Mouse (Mus musculus) thymus, adult 2 months (tissue): Measurements from ENCODE around the gene Zdhhc13.

Experiments
- CTCF ChIP-seq: fragments of 200-500 bp; IDR thresholded peaks from 2 replicates; pipeline ENCODE4 v1.5.1; 2012; ENCODE audit warnings: mild to moderate bottlenecking, control low read depth, low read length, moderate library complexity, borderline replicate concordance; ENCODE audit not compliant: control insufficient read depth, poor library complexity, insufficient read depth; ENCODE audit errors: extremely low read depth
- POLR2A ChIP-seq: fragments of 200-500 bp; IDR thresholded peaks from 2 replicates; pipeline ENCODE4 v1.6.1; 2012; ENCODE audit warnings: mild to moderate bottlenecking, low read length, control low read depth, moderate library complexity; ENCODE audit not compliant: control insufficient read depth, poor library complexity, insufficient read depth; ENCODE audit errors: extremely low read depth

- no peak for TF ChIP-seq POLR2A
- TF ChIP-seq CTCF = no peak
These were observed 45.7 kb downstream of the Zdhhc13 start for GRCm38 (mm10) chr7:48834371-48834970.
